Mouse (Mus musculus) heart, embryonic 11.5 days (tissue): Measurements from ENCODE around the gene Plxna2. TPM values are rescaled to one million over a fixed set of nuclear protein-coding genes. Genes with fewer than 3 reads are reported as not detected.
A peak's percentile ranks its signal among the peaks of the same experiment; 100 is the strongest.

Experiments used
- ATAC-seq: fragments of 200-750 bp; cut with Nextera tagmentation; replicated peaks from 2 replicates; pipeline ENCODE4 v1.8.0; 2017; ENCODE audit warnings: moderate library complexity; ENCODE audit not compliant: insufficient number of reproducible peaks, low FRiP score, low TSS enrichment
- H3K27ac ChIP-seq: fragments of 300-500 bp; sonication (generic); 2 replicates; pipeline ENCODE4 v1.5.1; 2014; ENCODE audit warnings: mild to moderate bottlenecking, low read depth, low read length
- H3K27me3 ChIP-seq: fragments of 300-500 bp; sonication (generic); 2 replicates; pipeline ENCODE4 v1.6.1; 2014; ENCODE audit warnings: mild to moderate bottlenecking, low read length, mixed read lengths; ENCODE audit not compliant: control insufficient read depth, insufficient read depth
- H3K36me3 ChIP-seq: fragments of 300-500 bp; sonication (generic); 2 replicates; pipeline ENCODE4 v1.6.1; 2014; ENCODE audit warnings: mild to moderate bottlenecking, low read length, moderate library complexity, mixed read lengths; ENCODE audit not compliant: control insufficient read depth, insufficient read depth
- H3K4me1 ChIP-seq: fragments of 300-500 bp; sonication (generic); 2 replicates; pipeline ENCODE4 v1.6.1; 2014; ENCODE audit warnings: low read length; ENCODE audit not compliant: control insufficient read depth, insufficient read depth
- H3K4me2 ChIP-seq: fragments of 300-500 bp; sonication (generic); 2 replicates; pipeline ENCODE4 v1.6.1; 2014; ENCODE audit warnings: mild to moderate bottlenecking, moderate library complexity
- H3K4me3 ChIP-seq: fragments of 300-500 bp; sonication (generic); 2 replicates; pipeline ENCODE4 v1.5.1; 2014; ENCODE audit warnings: low read depth, low read length
- H3K9ac ChIP-seq: fragments of 300-500 bp; sonication (generic); 2 replicates; pipeline ENCODE4 v1.6.1; 2014; ENCODE audit warnings: mild to moderate bottlenecking, low read depth, low read length, moderate library complexity
- H3K9me3 ChIP-seq: fragments of 300-500 bp; sonication (generic); replicated peaks from 2 replicates; pipeline ENCODE4 v1.6.1; 2016; ENCODE audit warnings: low read length; ENCODE audit not compliant: control insufficient read depth
- WGBS: fragments of 180-500 bp; shearing (Covaris S2); extraction: QIAGEN DNeasy Blood & Tissue Kit; methylation state at CpG from one replicate; pipeline ENCODE4 v1.1.7; 2014; ENCODE audit not compliant: insufficient replicate concordance; 5-methylcytosine and 5-hydroxymethylcytosine counted together
- polyA plus RNA-seq: library from polyadenylated mRNA; unstranded; fragments of >200 nt; fragmentation: Nextera tagmentation; extraction: Ambion mirVana; gene quantifications from 2 replicates; pipeline ENCODE4 v1.2.1, GENCODE M21; 2014

Plxna2 gene
- polyA plus RNA-seq, 1 experiment from 2014 or later: 6.4 TPM

- Histone ChIP-seq H3K27ac (peak overlapping the region; percentile 71; the same call in 1 of the 2 replicates), H3K4me2 (peak overlapping the region; percentile 0; the same call in 1 of the 2 replicates)
Observed at GRCm38 (mm10) chr1:194641601-194642301, 23.7 kb downstream of the Plxna2 start.

GRCm38 (mm10) chr1:194642302-194642787 is 24.3 kb downstream of the Plxna2 start:
- 39% methylated on average over 1 of the region's 1 CpGs for WGBS
- ATAC-seq: no peak

More at GRCm38 (mm10) chr1:194641601-194642301, 23.7 kb downstream of the Plxna2 start:
- peaks cover 19% of the 10 kb centered on the region for H3K4me1 ChIP-seq
- 0 out of 2 replicates have a peak, but pooled peaks cover 5% of the 10 kb centered on the region for H3K36me3 ChIP-seq
- no peak overlapping the region for H3K4me3 ChIP-seq
- H3K9ac ChIP-seq: no peak overlapping the region
- ATAC-seq: no peak
- WGBS: 26% methylated on average over 5 of the region's 5 CpGs
- H3K27me3 ChIP-seq: no peaks in the 10 kb centered on the region
- no peaks in the 10 kb centered on the region for H3K9me3 ChIP-seq

GRCm38 (mm10) chr1:194643930-194644329 is 25.9 kb downstream of the Plxna2 start:
- 0 out of 2 replicates have a peak, but pooled peaks cover 5% of the 10 kb centered on the region for H3K36me3 ChIP-seq
- no peak overlapping the region for H3K4me3 ChIP-seq
- H3K9ac ChIP-seq: no peak overlapping the region
- no peaks in the 10 kb centered on the region for H3K9me3 ChIP-seq
- H3K27ac ChIP-seq: no peak overlapping the region
- no peaks in the 10 kb centered on the region for H3K27me3 ChIP-seq
- ATAC-seq: no peak
- H3K4me2 ChIP-seq: no peak overlapping the region
- peaks cover 19% of the 10 kb centered on the region for H3K4me1 ChIP-seq
- 88% methylated on average over 6 of the region's 6 CpGs for WGBS

More at GRCm38 (mm10) chr1:194642302-194642787, 24.3 kb downstream of the Plxna2 start:
- H3K9ac ChIP-seq: no peak overlapping the region
- H3K27ac ChIP-seq: peak overlapping the region; percentile 71; the same call in 1 of the 2 replicates
- H3K36me3 ChIP-seq: 0 out of 2 replicates have a peak, but pooled peaks cover 5% of the 10 kb centered on the region
- H3K4me1 ChIP-seq: peaks cover 19% of the 10 kb centered on the region
- H3K9me3 ChIP-seq: no peaks in the 10 kb centered on the region
- peak overlapping the region; percentile 0; the same call in 1 of the 2 replicates for H3K4me2 ChIP-seq
- no peaks in the 10 kb centered on the region for H3K27me3 ChIP-seq
- H3K4me3 ChIP-seq: no peak overlapping the region

GRCm38 (mm10) chr1:194645898-194646297 is 27.9 kb downstream of the Plxna2 start:
- Histone ChIP-seq H3K4me3 (no peak overlapping the region), H3K9me3 (no peaks in the 10 kb centered on the region), H3K4me1 (peaks cover 19% of the 10 kb centered on the region), H3K27me3 (no peaks in the 10 kb centered on the region), H3K4me2 (no peak overlapping the region), H3K36me3 (0 out of 2 replicates have a peak, but pooled peaks cover 5% of the 10 kb centered on the region), H3K27ac (no peak overlapping the region), H3K9ac (no peak overlapping the region)
- 76% methylated on average over 1 of the region's 1 CpGs for WGBS
- no peak for ATAC-seq

GRCm38 (mm10) chr1:194650076-194650475 is 32.1 kb downstream of the Plxna2 start:
- Histone ChIP-seq H3K27me3 (no peaks in the 10 kb centered on the region), H3K4me1 (peaks cover 10% of the 10 kb centered on the region), H3K4me3 (no peak overlapping the region), H3K9ac (no peak overlapping the region), H3K9me3 (no peaks in the 10 kb centered on the region), H3K4me2 (no peak overlapping the region), H3K27ac (no peak overlapping the region), H3K36me3 (0 out of 2 replicates have a peak, but pooled peaks cover under 1% of the 10 kb centered on the region)
- ATAC-seq: no peak
- 54% methylated on average over 1 of the region's 1 CpGs for WGBS

GRCm38 (mm10) chr1:194650566-194650965 is 32.5 kb downstream of the Plxna2 start:
- peaks cover 10% of the 10 kb centered on the region for H3K4me1 ChIP-seq
- H3K9me3 ChIP-seq: no peaks in the 10 kb centered on the region
- H3K9ac ChIP-seq: no peak overlapping the region
- H3K4me2 ChIP-seq: no peak overlapping the region
- no peak overlapping the region for H3K27ac ChIP-seq
- no peaks in the 10 kb centered on the region for H3K36me3 ChIP-seq
- ATAC-seq: no peak
- H3K4me3 ChIP-seq: no peak overlapping the region
- H3K27me3 ChIP-seq: no peaks in the 10 kb centered on the region
- 91% methylated on average over 2 of the region's 2 CpGs for WGBS

GRCm38 (mm10) chr1:194651987-194652386 is 34.0 kb downstream of the Plxna2 start:
- Histone ChIP-seq H3K9me3 (no peaks in the 10 kb centered on the region), H3K4me3 (no peak overlapping the region), H3K36me3 (no peaks in the 10 kb centered on the region), H3K4me2 (no peak overlapping the region), H3K9ac (no peak overlapping the region), H3K4me1 (peaks cover 10% of the 10 kb centered on the region), H3K27ac (0 out of 2 replicates have a peak overlapping the region, but pooled peaks have one; percentile 7), H3K27me3 (no peaks in the 10 kb centered on the region)
- 42% methylated on average over 3 of the region's 3 CpGs for WGBS
- 0 out of 2 replicates have a peak, but pooled peaks have one; percentile 10 for ATAC-seq

- H3K4me1 ChIP-seq: 0 out of 2 replicates have a peak, but pooled peaks cover 3% of the 10 kb centered on the region
- H3K27ac ChIP-seq: peak overlapping the region; percentile 24; the same call in 1 of the 2 replicates
- no peaks in the 10 kb centered on the region for H3K36me3 ChIP-seq
- no peak overlapping the region for H3K4me3 ChIP-seq
- WGBS: 27% methylated on average over 1 of the region's 1 CpGs
- H3K4me2 ChIP-seq: no peak overlapping the region
- ATAC-seq: no peak
- H3K27me3 ChIP-seq: no peaks in the 10 kb centered on the region
- H3K9ac ChIP-seq: no peak overlapping the region
- no peaks in the 10 kb centered on the region for H3K9me3 ChIP-seq
Observed at GRCm38 (mm10) chr1:194658459-194659160, 40.6 kb downstream of the Plxna2 start.
